Mouse (Mus musculus): ENCODE results near the gene Stat6. TPM values are rescaled to one million over a fixed set of nuclear protein-coding genes. Genes with fewer than 3 reads are reported as not detected.

The Stat6 gene
- polyA plus RNA-seq, 1 experiment from 2014 or later, result 36.7 TPM

GRCm38 (mm10) chr10:127617294-127617693 lies 25.5 kb upstream of the Stat6 start:
- H3K27me3 ChIP-seq, result no peaks in the 10 kb centered on the region
- ATAC-seq (ENCODE audit: insufficient number of reproducible peaks, low FRiP score, low TSS enrichment, low read depth), result no peak
- no peak overlapping the region for H3K9ac ChIP-seq
- H3K4me2 ChIP-seq, result 0 out of 2 replicates have a peak overlapping the region, but pooled peaks have one; percentile 86
- H3K36me3 ChIP-seq, result peaks cover 9% of the 10 kb centered on the region
- peak overlapping the region; percentile 92 for H3K27ac ChIP-seq
- no peaks in the 10 kb centered on the region for H3K9me3 ChIP-seq
- 57% methylated on average over 4 of the region's 4 CpGs for WGBS
- peak overlapping the region; percentile 78; the same call in 1 of the 2 replicates for H3K4me3 ChIP-seq
- peaks cover 71% of the 10 kb centered on the region for H3K4me1 ChIP-seq

- no peaks in the 10 kb centered on the region for H3K27me3 ChIP-seq
- no peaks in the 10 kb centered on the region for H3K9me3 ChIP-seq
- H3K4me1 ChIP-seq, result peaks cover 68% of the 10 kb centered on the region
- H3K27ac ChIP-seq, result peak overlapping the region; percentile 93; the same call in 1 of the 2 replicates
- ATAC-seq (ENCODE audit: insufficient number of reproducible peaks, low FRiP score, low TSS enrichment, low read depth), result no peak
- WGBS, result 27% methylated on average over 6 of the region's 6 CpGs
- H3K9ac ChIP-seq, result no peak overlapping the region
- H3K4me2 ChIP-seq, result peak overlapping the region; percentile 86
- peak overlapping the region; percentile 78 for H3K4me3 ChIP-seq
- peaks cover under 1% of the 10 kb centered on the region for H3K36me3 ChIP-seq
Measured at GRCm38 (mm10) chr10:127618173-127618572, 24.6 kb upstream of the Stat6 start.

- H3K9ac ChIP-seq, result peak overlapping the region; percentile 80
- H3K4me1 ChIP-seq, result peaks cover 59% of the 10 kb centered on the region
- peak overlapping the region; percentile 86 for H3K4me2 ChIP-seq
- H3K9me3 ChIP-seq, result no peaks in the 10 kb centered on the region
- no peaks in the 10 kb centered on the region for H3K27me3 ChIP-seq
- peak overlapping the region; percentile 78 for H3K4me3 ChIP-seq
- H3K36me3 ChIP-seq, result no peaks in the 10 kb centered on the region; the same call in 1 of the 2 replicates
- 14% methylated on average over 8 of the region's 8 CpGs for WGBS
- H3K27ac ChIP-seq, result peak overlapping the region; percentile 93
- no peak for ATAC-seq (ENCODE audit: insufficient number of reproducible peaks, low FRiP score, low TSS enrichment, low read depth)
Measured at GRCm38 (mm10) chr10:127619119-127619721, 23.6 kb upstream of the Stat6 start.

- 1% methylated on average over 12 of the region's 12 CpGs for WGBS
- Histone ChIP-seq H3K4me3 (peak overlapping the region; percentile 78), H3K27ac (peak overlapping the region; percentile 93), H3K4me1 (peaks cover 52% of the 10 kb centered on the region), H3K4me2 (peak overlapping the region; percentile 86), H3K36me3 (no peaks in the 10 kb centered on the region; the same call in 1 of the 2 replicates), H3K27me3 (no peaks in the 10 kb centered on the region), H3K9ac (peak overlapping the region; percentile 80), H3K9me3 (no peaks in the 10 kb centered on the region)
- ATAC-seq (ENCODE audit: insufficient number of reproducible peaks, low FRiP score, low TSS enrichment, low read depth), result no peak
Measured at GRCm38 (mm10) chr10:127619941-127620405, 22.8 kb upstream of the Stat6 start.

GRCm38 (mm10) chr10:127620406-127621190 lies 22.2 kb upstream of the Stat6 start, which contains the start of gene Lrp1:
Lrp1 (minus strand) TSS chr10:127621148.
- peak within 1 kb of the TSS; percentile 80 for H3K9ac ChIP-seq
- 0% methylated on average over 24 of the region's 32 CpGs for WGBS
- H3K4me1 ChIP-seq, result peaks cover 45% of the 10 kb centered on the region

GRCm38 (mm10) chr10:127621191-127622056 lies 21.4 kb upstream of the Stat6 start:
- Histone ChIP-seq H3K27me3 (no peaks in the 10 kb centered on the region), H3K4me2 (peak overlapping the region; percentile 86), H3K27ac (peak overlapping the region; percentile 98), H3K4me1 (peaks cover 37% of the 10 kb centered on the region), H3K4me3 (peak overlapping the region; percentile 78), H3K36me3 (no peaks in the 10 kb centered on the region; the same call in 1 of the 2 replicates), H3K9ac (peak overlapping the region; percentile 67), H3K9me3 (no peaks in the 10 kb centered on the region)
- peak; percentile 82 for ATAC-seq (ENCODE audit: insufficient number of reproducible peaks, low FRiP score, low TSS enrichment, low read depth)
- WGBS, result under 1% methylated on average over 30 of the region's 39 CpGs

More at GRCm38 (mm10) chr10:127620406-127621190, 22.2 kb upstream of the Stat6 start, which contains the start of gene Lrp1:
- H3K4me2 ChIP-seq, result peak within 1 kb of the TSS; percentile 86
- H3K27me3 ChIP-seq, result no peaks in the 10 kb centered on the region
- no peaks in the 10 kb centered on the region for H3K9me3 ChIP-seq
- ATAC-seq (ENCODE audit: insufficient number of reproducible peaks, low FRiP score, low TSS enrichment, low read depth), result peak; percentile 80
- H3K27ac ChIP-seq, result peak within 1 kb of the TSS; percentile 98
- no peaks in the 10 kb centered on the region; the same call in 1 of the 2 replicates for H3K36me3 ChIP-seq
- H3K4me3 ChIP-seq, result peak within 1 kb of the TSS; percentile 78

- Histone ChIP-seq H3K9me3 (no peaks in the 10 kb centered on the region), H3K9ac (no peak overlapping the region; the same call in 1 of the 2 replicates), H3K27ac (peak overlapping the region; percentile 98), H3K36me3 (no peaks in the 10 kb centered on the region; the same call in 1 of the 2 replicates), H3K4me2 (peak overlapping the region; percentile 86), H3K4me1 (peaks cover 31% of the 10 kb centered on the region), H3K4me3 (peak overlapping the region; percentile 78), H3K27me3 (no peaks in the 10 kb centered on the region)
- WGBS, result under 1% methylated on average over 13 of the region's 13 CpGs
- no peak for ATAC-seq (ENCODE audit: insufficient number of reproducible peaks, low FRiP score, low TSS enrichment, low read depth)
Measured at GRCm38 (mm10) chr10:127622057-127622392, 20.8 kb upstream of the Stat6 start.

GRCm38 (mm10) chr10:127622661-127623060 lies 20.1 kb upstream of the Stat6 start:
- WGBS, result 66% methylated on average over 4 of the region's 4 CpGs
- H3K27me3 ChIP-seq, result no peaks in the 10 kb centered on the region
- no peak overlapping the region for H3K4me3 ChIP-seq
- H3K4me1 ChIP-seq, result peaks cover 25% of the 10 kb centered on the region
- H3K9me3 ChIP-seq, result no peaks in the 10 kb centered on the region
- no peak for ATAC-seq (ENCODE audit: insufficient number of reproducible peaks, low FRiP score, low TSS enrichment, low read depth)
- no peak overlapping the region for H3K4me2 ChIP-seq
- H3K36me3 ChIP-seq, result no peaks in the 10 kb centered on the region
- H3K27ac ChIP-seq, result peak overlapping the region; percentile 98; the same call in 1 of the 2 replicates
- H3K9ac ChIP-seq, result no peak overlapping the region

GRCm38 (mm10) chr10:127623439-127624216 lies 19.2 kb upstream of the Stat6 start:
- no peak for ATAC-seq (ENCODE audit: insufficient number of reproducible peaks, low FRiP score, low TSS enrichment, low read depth)
- Histone ChIP-seq H3K4me2 (no peak overlapping the region), H3K9ac (no peak overlapping the region), H3K4me3 (no peak overlapping the region), H3K9me3 (no peaks in the 10 kb centered on the region), H3K27ac (no peak overlapping the region), H3K4me1 (peaks cover 15% of the 10 kb centered on the region), H3K27me3 (no peaks in the 10 kb centered on the region), H3K36me3 (no peaks in the 10 kb centered on the region)
- 94% methylated on average over 6 of the region's 6 CpGs for WGBS

GRCm38 (mm10) chr10:127626433-127626832 lies 16.4 kb upstream of the Stat6 start:
- no peak overlapping the region for H3K4me3 ChIP-seq
- WGBS, result 84% methylated on average over 3 of the region's 3 CpGs
- H3K4me1 ChIP-seq, result peaks cover 5% of the 10 kb centered on the region; the same call in 1 of the 2 replicates
- no peak overlapping the region for H3K9ac ChIP-seq
- H3K27ac ChIP-seq, result no peak overlapping the region
- no peak overlapping the region for H3K4me2 ChIP-seq
- no peaks in the 10 kb centered on the region for H3K9me3 ChIP-seq
- ATAC-seq (ENCODE audit: insufficient number of reproducible peaks, low FRiP score, low TSS enrichment, low read depth), result no peak
- no peaks in the 10 kb centered on the region for H3K36me3 ChIP-seq
- no peaks in the 10 kb centered on the region for H3K27me3 ChIP-seq

Data from limb, embryonic 15.5 days (tissue).